Mouse (Mus musculus) cerebellum, adult 2 months (tissue): ENCODE measurements around the gene Cd80.

ENCODE experiments used
- CTCF ChIP-seq: fragments of 200-500 bp; IDR thresholded peaks from 2 replicates; pipeline ENCODE4 v1.5.1; 2011; ENCODE audit warnings: low read depth, mild to moderate bottlenecking, control low read depth, low read length, moderate library complexity, borderline replicate concordance; ENCODE audit not compliant: insufficient read depth
- POLR2A ChIP-seq: fragments of 200-500 bp; IDR thresholded peaks from 2 replicates; pipeline ENCODE4 v1.6.1; 2011; ENCODE audit warnings: low read length, control low read depth, borderline replicate concordance; ENCODE audit not compliant: insufficient read depth

DNA sequence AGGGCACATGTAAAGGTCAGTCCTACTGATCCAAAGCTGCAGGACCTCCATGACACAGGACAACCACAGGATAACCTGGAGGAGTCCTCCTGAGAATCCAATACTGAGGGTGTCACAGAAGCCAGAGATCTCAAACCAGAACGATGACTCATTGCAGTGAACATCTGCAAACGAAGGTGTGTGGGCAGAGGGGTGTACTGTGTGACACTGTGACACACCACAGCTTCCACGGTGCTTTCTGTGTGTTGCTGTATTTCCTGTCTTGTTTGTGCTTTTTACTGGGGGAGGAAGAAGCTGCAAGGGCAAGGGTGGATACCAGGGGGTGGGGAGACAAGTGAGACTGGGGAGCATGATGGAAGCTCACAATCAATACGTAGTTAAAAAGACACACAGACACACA lies 48.2 kb downstream of the Cd80 start:
- TF ChIP-seq CTCF = no peak
- TF ChIP-seq POLR2A = no peak
